Comparison of ENCODE assay signal across 8 mouse cellular contexts in genomic region chr2:153953836-153954235, GRCm38 (mm10). TPM values are rescaled to one million over a fixed set of nuclear protein-coding genes. Genes with fewer than 3 reads are reported as not detected.
DNase-seq lines count a peak whose midpoint lies in the region; ATAC-seq and TF ChIP-seq lines count a peak whose summit lies in the region.

No protein-coding gene starts in this region.

- no peak for TF ChIP-seq POLR2A in limb, embryonic 14.5 days (IDR thresholded peaks at IDR 0.05; ENCODE audit: borderline replicate concordance, extremely low read depth, insufficient read depth, insufficient read length)

- ATAC-seq in Patski, result no peak
- no peak for ATAC-seq in hindbrain, embryonic 11.5 days (ENCODE audit: low FRiP score)
- ATAC-seq in limb, embryonic 14.5 days (ENCODE audit: low FRiP score, low read depth), result peak; percentile 44; the same call in 1 of the 2 replicates
- no peak; the same call in 1 of the 2 replicates for ATAC-seq in erythroblast, adult 5-6 weeks (replicated peaks; ENCODE audit: low FRiP score, poor library complexity, severe bottlenecking)

- DNase-seq in layer of hippocampus, postnatal 10 days (ENCODE audit: low spot score in 2 of 2), result peak; percentile 41 to 48
- no peak for DNase-seq in layer of hippocampus, adult 9-10 months (ENCODE audit: low spot score)
- DNase-seq in Patski (ENCODE audit: low read depth, low spot score), result no peak
- peak; percentile 87 for DNase-seq in embryo, embryonic 10.5 days (ENCODE audit: low spot score)
- peak; percentile 80 for DNase-seq in hindbrain, embryonic 11.5 days (ENCODE audit: low spot score)
- peak; percentile 43 for DNase-seq in limb, embryonic 14.5 days (ENCODE audit: low spot score)
- peak; percentile 46 for DNase-seq in naive thymus-derived CD4-positive, alpha-beta T cell, adult 2 months (ENCODE audit: low read depth)

- 9% methylated on average over 6 of the region's 6 CpGs for WGBS in hindbrain, embryonic 11.5 days
- 7% methylated on average over 6 of the region's 6 CpGs for WGBS in limb, embryonic 14.5 days

- no peaks in the 10 kb centered on the region for H3K36me3 ChIP-seq in hindbrain, embryonic 11.5 days (ENCODE audit: control insufficient read depth, insufficient read depth, low read length)
- H3K36me3 ChIP-seq in limb, embryonic 14.5 days (ENCODE audit: control insufficient read depth, insufficient read depth, low read length), result no peaks in the 10 kb centered on the region

- H3K4me2 ChIP-seq in hindbrain, embryonic 11.5 days (replicated peaks; ENCODE audit: low read depth, low read length), result no peak overlapping the region
- H3K4me2 ChIP-seq in limb, embryonic 14.5 days (replicated peaks; ENCODE audit: low read depth, low read length, severe bottlenecking), result no peak overlapping the region

- no peaks in the 10 kb centered on the region for H3K4me1 ChIP-seq in hindbrain, embryonic 11.5 days (replicated peaks; ENCODE audit: control insufficient read depth, insufficient read depth, low read length)
- no peaks in the 10 kb centered on the region for H3K4me1 ChIP-seq in limb, embryonic 14.5 days (ENCODE audit: control insufficient read depth, insufficient read depth, low read length)

- no peaks in the 10 kb centered on the region for H3K27me3 ChIP-seq in Patski
- no peaks in the 10 kb centered on the region for H3K27me3 ChIP-seq in hindbrain, embryonic 11.5 days (ENCODE audit: control insufficient read depth, insufficient read depth, low read length)
- H3K27me3 ChIP-seq in limb, embryonic 14.5 days (ENCODE audit: control insufficient read depth, insufficient read depth, low read length), result no peaks in the 10 kb centered on the region

- H3K4me3 ChIP-seq in hindbrain, embryonic 11.5 days (ENCODE audit: low read depth, low read length), result no peak overlapping the region
- H3K4me3 ChIP-seq in limb, embryonic 14.5 days (replicated peaks; ENCODE audit: low read length), result no peak overlapping the region

- no peaks in the 10 kb centered on the region for H3K9me3 ChIP-seq in hindbrain, embryonic 11.5 days (ENCODE audit: control insufficient read depth, low read length)
- H3K9me3 ChIP-seq in limb, embryonic 14.5 days (ENCODE audit: control insufficient read depth, low read length), result no peaks in the 10 kb centered on the region

- TF ChIP-seq CTCF in Patski (IDR thresholded peaks at IDR 0.05), result peak; percentile 64

- in situ Hi-C loops in Patski (cut with MboI; ENCODE audit: low pct_unique_long_range_greater_than_20kb), result no loop called here

- POLR2A ChIA-PET in Patski (lab: Charles Lee), result no interaction called here

- H3K27ac ChIP-seq in hindbrain, embryonic 11.5 days (ENCODE audit: low read depth, low read length), result no peak overlapping the region
- H3K27ac ChIP-seq in limb, embryonic 14.5 days (replicated peaks; ENCODE audit: low read depth, low read length), result no peak overlapping the region

- CTCF ChIA-PET in Patski (lab: Charles Lee), result interaction anchor here (0.7 to 1.3 kb wide), 4 partner anchors 8 to 284 kb away, joined by 3 to 4 read pairs (median 4); no protein-coding TSS in a partner anchor

- no peak overlapping the region for H3K9ac ChIP-seq in hindbrain, embryonic 11.5 days (ENCODE audit: low read depth, low read length)
- no peak overlapping the region for H3K9ac ChIP-seq in limb, embryonic 14.5 days (ENCODE audit: low read depth, low read length, severe bottlenecking)

RNA-seq across cellular contexts. Expression of gene Bpifb4, which starts 15.8 kb away (rescaled TPM):
- total RNA-seq in layer of hippocampus, postnatal 10 days (2021), result not detected
- polyA plus RNA-seq in Patski (2021), result not detected
- polyA plus RNA-seq in hindbrain, embryonic 11.5 days (2014; fragmentation: Nextera tagmentation; extraction: Ambion mirVana), result not detected in 2 replicates
- not detected in 2 replicates for polyA plus RNA-seq in limb, embryonic 14.5 days (2012; rRNA removed)
- polyA plus RNA-seq in limb, embryonic 14.5 days (2014; fragmentation: Nextera tagmentation; extraction: Ambion mirVana), result not detected in 2 replicates
- total RNA-seq in erythroblast, adult 5-6 weeks (2015; ENCODE audit: low replicate concordance), result not detected in 2 replicates
- not detected in 2 replicates for total RNA-seq in erythroblast, adult 5-6 weeks (2017; ENCODE audit: low replicate concordance)

RNA-seq across cellular contexts. Expression of gene Bpifa6, which starts 20.9 kb away (rescaled TPM):
- not detected for total RNA-seq in layer of hippocampus, postnatal 10 days (2021)
- polyA plus RNA-seq in Patski (2021), result not detected
- polyA plus RNA-seq in hindbrain, embryonic 11.5 days (2014; fragmentation: Nextera tagmentation; extraction: Ambion mirVana), result not detected in 2 replicates
- polyA plus RNA-seq in limb, embryonic 14.5 days (2012; rRNA removed), result not detected in 2 replicates
- not detected in 2 replicates for polyA plus RNA-seq in limb, embryonic 14.5 days (2014; fragmentation: Nextera tagmentation; extraction: Ambion mirVana)
- not detected in 2 replicates for total RNA-seq in erythroblast, adult 5-6 weeks (2015; ENCODE audit: low replicate concordance)
- total RNA-seq in erythroblast, adult 5-6 weeks (2017; ENCODE audit: low replicate concordance), result not detected in 2 replicates

RNA-seq across cellular contexts. Expression of gene Bpifb3, which starts 35.8 kb away (rescaled TPM):
- total RNA-seq in layer of hippocampus, postnatal 10 days (2021), result not detected
- polyA plus RNA-seq in Patski (2021), result not detected
- 0.08 and 0.09 TPM in 2 replicates for polyA plus RNA-seq in hindbrain, embryonic 11.5 days (2014; fragmentation: Nextera tagmentation; extraction: Ambion mirVana)
- polyA plus RNA-seq in limb, embryonic 14.5 days (2012; rRNA removed), result not detected in 2 replicates
- not detected in 2 replicates for polyA plus RNA-seq in limb, embryonic 14.5 days (2014; fragmentation: Nextera tagmentation; extraction: Ambion mirVana)
- not detected in 2 replicates for total RNA-seq in erythroblast, adult 5-6 weeks (2015; ENCODE audit: low replicate concordance)
- total RNA-seq in erythroblast, adult 5-6 weeks (2017; ENCODE audit: low replicate concordance), result not detected in 2 replicates

RNA-seq across cellular contexts. Expression of gene Bpifb6, which starts 53.6 kb away (rescaled TPM):
- total RNA-seq in layer of hippocampus, postnatal 10 days (2021), result not detected
- not detected for polyA plus RNA-seq in Patski (2021)
- polyA plus RNA-seq in hindbrain, embryonic 11.5 days (2014; fragmentation: Nextera tagmentation; extraction: Ambion mirVana), result 0.08 TPM in 1 of 2 replicates, not detected in the other
- 0.12 TPM in 1 of 2 replicates, not detected in the other for polyA plus RNA-seq in limb, embryonic 14.5 days (2012; rRNA removed)
- not detected in 2 replicates for polyA plus RNA-seq in limb, embryonic 14.5 days (2014; fragmentation: Nextera tagmentation; extraction: Ambion mirVana)
- total RNA-seq in erythroblast, adult 5-6 weeks (2015; ENCODE audit: low replicate concordance), result not detected in 2 replicates
- not detected in 2 replicates for total RNA-seq in erythroblast, adult 5-6 weeks (2017; ENCODE audit: low replicate concordance)

RNA-seq across cellular contexts. Expression of gene Bpifa2, which starts 54.2 kb away (rescaled TPM):
- not detected for total RNA-seq in layer of hippocampus, postnatal 10 days (2021)
- not detected for polyA plus RNA-seq in Patski (2021)
- not detected in 2 replicates for polyA plus RNA-seq in hindbrain, embryonic 11.5 days (2014; fragmentation: Nextera tagmentation; extraction: Ambion mirVana)
- not detected in 2 replicates for polyA plus RNA-seq in limb, embryonic 14.5 days (2012; rRNA removed)
- not detected in 2 replicates for polyA plus RNA-seq in limb, embryonic 14.5 days (2014; fragmentation: Nextera tagmentation; extraction: Ambion mirVana)
- total RNA-seq in erythroblast, adult 5-6 weeks (2015; ENCODE audit: low replicate concordance), result not detected in 2 replicates
- not detected in 2 replicates for total RNA-seq in erythroblast, adult 5-6 weeks (2017; ENCODE audit: low replicate concordance)

Comparison
In these comparisons a context has a peak if more than half of its experiments do, and no peak if none do; other contexts are left out.
1. DNase-seq: peak in layer of hippocampus, postnatal 10 days (2 of 2), embryo, embryonic 10.5 days (single experiment), hindbrain, embryonic 11.5 days (single experiment), limb, embryonic 14.5 days (single experiment) and naive thymus-derived CD4-positive, alpha-beta T cell, adult 2 months (single experiment); none in layer of hippocampus, adult 9-10 months (single experiment) and Patski (single experiment).